ENCODE assay signal across 9 mouse cellular contexts in genomic region chr8:109777851-109778250, GRCm38 (mm10). TPM values are rescaled to one million over a fixed set of nuclear protein-coding genes. Genes with fewer than 3 reads are reported as not detected.
DNase-seq lines count a peak whose midpoint lies in the region; ATAC-seq and TF ChIP-seq lines count a peak whose summit lies in the region.
"Had no signal": no experiment of that assay in that cellular context is flagged by ENCODE, and none has a peak within 500 bp of the region (broad histone marks: within the 10 kb centered on the region; RNA-seq: fewer than 3 reads in every experiment).

No protein-coding gene starts in this region.

- ATAC-seq in heart, embryonic 15.5 days (replicated peaks; ENCODE audit: insufficient number of reproducible peaks, insufficient read depth, low FRiP score, low read depth): no peak
- no peak for ATAC-seq in G1E (ENCODE audit: extremely low read depth, insufficient number of reproducible peaks, low FRiP score, poor library complexity, severe bottlenecking)
- ATAC-seq in forebrain, embryonic 15.5 days (replicated peaks): no peak
- ATAC-seq in liver, postnatal 0 days: no peak

- peaks cover 9% of the 10 kb centered on the region; the same call in 1 of the 2 replicates for H3K27me3 ChIP-seq in heart, embryonic 15.5 days
- H3K27me3 ChIP-seq in G1E (ENCODE audit: insufficient read depth, low read length): peaks cover 15% of the 10 kb centered on the region
- peaks cover 8% of the 10 kb centered on the region; the same call in 1 of the 2 replicates for H3K27me3 ChIP-seq in forebrain, embryonic 15.5 days
- peaks cover 2% of the 10 kb centered on the region; the same call in 1 of the 2 replicates for H3K27me3 ChIP-seq in liver, postnatal 0 days (ENCODE audit: insufficient read depth, low read length)
- H3K27me3 ChIP-seq: Patski had no signal

- TF ChIP-seq CTCF in G1E (IDR thresholded peaks at IDR 0.05; ENCODE audit: low read depth, low read length): no peak
- TF ChIP-seq CTCF in liver, postnatal 0 days (IDR thresholded peaks at IDR 0.05; ENCODE audit: low read depth): no peak

- no peak for TF ChIP-seq EP300 in liver, postnatal 0 days (IDR thresholded peaks at IDR 0.05; ENCODE audit: low read depth)

- peaks cover 17% of the 10 kb centered on the region for H3K4me1 ChIP-seq in heart, embryonic 15.5 days (replicated peaks)
- peaks cover 18% of the 10 kb centered on the region for H3K4me1 ChIP-seq in G1E (ENCODE audit: insufficient read depth, low read depth, low read length)
- H3K4me1 ChIP-seq in forebrain, embryonic 15.5 days: peaks cover 27% of the 10 kb centered on the region
- H3K4me1 ChIP-seq in liver, postnatal 0 days (ENCODE audit: insufficient read depth): peaks cover 10% of the 10 kb centered on the region

- DNase-seq in heart, postnatal 36 days: no peak
- no peak for DNase-seq in G1E (ENCODE audit: low spot score)
- DNase-seq in liver, postnatal 0 days: no peak
- DNase-seq in urinary bladder, adult 2 months (ENCODE audit: low spot score): no peak
- DNase-seq in urinary bladder, postnatal 14 days (ENCODE audit: low spot score): no peak
- DNase-seq in urinary bladder, postnatal 4 days (ENCODE audit: low spot score in 2 of 2): no peak

- H3K4me3 ChIP-seq in heart, embryonic 15.5 days: peak overlapping the region; percentile 99
- peak overlapping the region; percentile 92 for H3K4me3 ChIP-seq in G1E (ENCODE audit: low read depth, low read length)
- peak overlapping the region; percentile 83 for H3K4me3 ChIP-seq in forebrain, embryonic 15.5 days
- H3K4me3 ChIP-seq in liver, postnatal 0 days (ENCODE audit: low read depth, low read length): peak overlapping the region; percentile 96

- 28% methylated on average over 5 of the region's 5 CpGs for WGBS in heart, embryonic 15.5 days
- WGBS in forebrain, embryonic 15.5 days: 25% methylated on average over 5 of the region's 5 CpGs
- WGBS in liver, postnatal 0 days (ENCODE audit: insufficient replicate concordance): 27% methylated on average over 5 of the region's 5 CpGs

- no peaks in the 10 kb centered on the region for H3K9me3 ChIP-seq in heart, embryonic 15.5 days (replicated peaks)
- no peaks in the 10 kb centered on the region for H3K9me3 ChIP-seq in G1E (replicated peaks)
- no peaks in the 10 kb centered on the region for H3K9me3 ChIP-seq in forebrain, embryonic 15.5 days
- H3K9me3 ChIP-seq in liver, postnatal 0 days (ENCODE audit: low read length): no peaks in the 10 kb centered on the region

- 0 out of 2 replicates have a peak overlapping the region, but pooled peaks have one; percentile 33 for H3K9ac ChIP-seq in heart, embryonic 15.5 days
- peak overlapping the region; percentile 41 for H3K9ac ChIP-seq in forebrain, embryonic 15.5 days (replicated peaks)
- H3K9ac ChIP-seq in liver, postnatal 0 days (replicated peaks): peak overlapping the region; percentile 94

- intact Hi-C loops in heart, postnatal 36 days (cut with DNase I): loop anchor here (2.0 to 5.0 kb wide), 4 partner anchors 41 to 211 kb away; partner anchors contain the start of genes Dhodh, Dhx38, Phlpp2 and Txnl4b

- H3K4me2 ChIP-seq in heart, embryonic 15.5 days: peak overlapping the region; percentile 88
- H3K4me2 ChIP-seq in forebrain, embryonic 15.5 days (replicated peaks): peak overlapping the region; percentile 95
- peak overlapping the region; percentile 68 for H3K4me2 ChIP-seq in liver, postnatal 0 days (ENCODE audit: low read depth, low read length)

- H3K36me3 ChIP-seq in heart, embryonic 15.5 days: no peaks in the 10 kb centered on the region
- no peaks in the 10 kb centered on the region for H3K36me3 ChIP-seq in G1E (replicated peaks)
- H3K36me3 ChIP-seq in forebrain, embryonic 15.5 days: no peaks in the 10 kb centered on the region
- no peaks in the 10 kb centered on the region for H3K36me3 ChIP-seq in liver, postnatal 0 days (replicated peaks; ENCODE audit: insufficient read depth, low read length)

- H3K27ac ChIP-seq in heart, embryonic 15.5 days: no peak overlapping the region
- peak overlapping the region; percentile 99; the same call in 1 of the 2 replicates for H3K27ac ChIP-seq in forebrain, embryonic 15.5 days (replicated peaks)
- peak overlapping the region; percentile 98 for H3K27ac ChIP-seq in liver, postnatal 0 days (ENCODE audit: low read depth)

RNA-seq across cellular contexts. Expression of gene Ap1g1, which starts 0.5 kb away (rescaled TPM):
- 24.7 and 31.3 TPM in 2 replicates for polyA plus RNA-seq in heart, embryonic 15.5 days (2015; fragmentation: Nextera tagmentation; extraction: Ambion mirVana)
- 10 to 100 TPM; 37.7 to 38.9 TPM for total RNA-seq in heart, postnatal 36 days (2021)
- total RNA-seq in G1E (2014; fragmentation: Nextera tagmentation): 114 and 127 TPM in 2 replicates
- 76.0 and 87.5 TPM in 2 replicates for total RNA-seq in G1E (2017)
- 49.3 and 73.7 TPM in 2 replicates for polyA plus RNA-seq in G1E (2012)
- 50.4 and 51.8 TPM in 2 replicates for polyA plus RNA-seq in forebrain, embryonic 15.5 days (2015; fragmentation: Nextera tagmentation; extraction: Ambion mirVana)
- 13.3 and 14.0 TPM in 2 replicates for polyA plus RNA-seq in liver, postnatal 0 days (2015; fragmentation: Nextera tagmentation; extraction: Ambion mirVana)
- 58.7 TPM in 2 replicates for polyA plus RNA-seq in urinary bladder, adult 2 months (2012; rRNA removed)

RNA-seq across cellular contexts. Expression of gene Atxn1l, which starts 40.3 kb away (rescaled TPM):
- 4.4 and 5.0 TPM in 2 replicates for polyA plus RNA-seq in heart, embryonic 15.5 days (2015; fragmentation: Nextera tagmentation; extraction: Ambion mirVana)
- 10 to 100 TPM; 21.0 to 24.2 TPM for total RNA-seq in heart, postnatal 36 days (2021)
- total RNA-seq in G1E (2014; fragmentation: Nextera tagmentation): 27.6 and 29.5 TPM in 2 replicates
- 18.4 and 20.7 TPM in 2 replicates for total RNA-seq in G1E (2017)
- 33.4 and 36.8 TPM in 2 replicates for polyA plus RNA-seq in G1E (2012)
- 4.3 and 4.6 TPM in 2 replicates for polyA plus RNA-seq in forebrain, embryonic 15.5 days (2015; fragmentation: Nextera tagmentation; extraction: Ambion mirVana)
- polyA plus RNA-seq in liver, postnatal 0 days (2015; fragmentation: Nextera tagmentation; extraction: Ambion mirVana): 1.7 and 1.8 TPM in 2 replicates
- 11.3 and 13.7 TPM in 2 replicates for polyA plus RNA-seq in urinary bladder, adult 2 months (2012; rRNA removed)

Comparison
In these comparisons a context has a peak if more than half of its experiments do, and no peak if none do; other contexts are left out.
1. H3K9ac ChIP-seq: peak in every context shown above with its lines; median percentile 94 in liver, postnatal 0 days; 41 in forebrain, embryonic 15.5 days; 33 in heart, embryonic 15.5 days.